Mouse (Mus musculus): ENCODE results near the gene Clcf1.

Gene Clcf1

GRCm38 (mm10) chr19:4214071-4214770 lies at the start of gene Clcf1, which contains the start of gene AC109138.7:
Gene Clcf1 (plus strand): TSS chr19:4214238.
Gene AC109138.7 (plus strand): TSS chr19:4214357.
- DNase-seq: no peak

GRCm38 (mm10) chr19:4164721-4165120 lies 49.3 kb upstream of the Clcf1 start:
- DNase-seq: no peak

GRCm38 (mm10) chr19:4166678-4167476 lies 47.2 kb upstream of the Clcf1 start:
- DNase-seq: no peak

GRCm38 (mm10) chr19:4169378-4169784 lies 44.7 kb upstream of the Clcf1 start:
- peak; percentile 100 for DNase-seq

- DNase-seq: no peak
These were observed 44.2 kb upstream of the Clcf1 start for GRCm38 (mm10) chr19:4169810-4170209.

- DNase-seq: no peak
These were observed 43.2 kb upstream of the Clcf1 start for GRCm38 (mm10) chr19:4170723-4171392.

- no peak for DNase-seq
These were observed 42.4 kb upstream of the Clcf1 start for GRCm38 (mm10) chr19:4171393-4172290.

GRCm38 (mm10) chr19:4172925-4173324 lies 41.1 kb upstream of the Clcf1 start:
- no peak for DNase-seq

- no peak for DNase-seq
These were observed 38.6 kb upstream of the Clcf1 start, which contains the start of gene Carns1 for GRCm38 (mm10) chr19:4175368-4175947. Gene Carns1 (minus strand): TSS chr19:4175479.

- DNase-seq: no peak
These were observed 33.6 kb upstream of the Clcf1 start for GRCm38 (mm10) chr19:4180411-4180810.

- no peak for DNase-seq
These were observed 32.1 kb upstream of the Clcf1 start for GRCm38 (mm10) chr19:4181892-4182291.

- no peak for DNase-seq
These were observed 30.3 kb upstream of the Clcf1 start for GRCm38 (mm10) chr19:4183689-4184088.

GRCm38 (mm10) chr19:4184976-4185975 lies 28.8 kb upstream of the Clcf1 start:
- DNase-seq: no peak

GRCm38 (mm10) chr19:4187303-4187702 lies 26.7 kb upstream of the Clcf1 start:
- DNase-seq: no peak

- no peak for DNase-seq
These were observed 24.9 kb upstream of the Clcf1 start for GRCm38 (mm10) chr19:4189051-4189620.

- DNase-seq: peak; percentile 49
These were observed 23.2 kb upstream of the Clcf1 start, which contains the start of gene Tbc1d10c for GRCm38 (mm10) chr19:4190831-4191334. Gene Tbc1d10c (minus strand): TSS chr19:4191284.

- peak; percentile 93 for DNase-seq
These were observed 22.3 kb upstream of the Clcf1 start, which contains the start of gene Ppp1ca for GRCm38 (mm10) chr19:4191528-4192250. Gene Ppp1ca (plus strand): TSS chr19:4192065.

- DNase-seq: no peak
These were observed 21.6 kb upstream of the Clcf1 start for GRCm38 (mm10) chr19:4192251-4192985.

All from kidney, adult 9 months (tissue).